Mouse (Mus musculus): ENCODE measurements around the gene Clba1.

DNA sequence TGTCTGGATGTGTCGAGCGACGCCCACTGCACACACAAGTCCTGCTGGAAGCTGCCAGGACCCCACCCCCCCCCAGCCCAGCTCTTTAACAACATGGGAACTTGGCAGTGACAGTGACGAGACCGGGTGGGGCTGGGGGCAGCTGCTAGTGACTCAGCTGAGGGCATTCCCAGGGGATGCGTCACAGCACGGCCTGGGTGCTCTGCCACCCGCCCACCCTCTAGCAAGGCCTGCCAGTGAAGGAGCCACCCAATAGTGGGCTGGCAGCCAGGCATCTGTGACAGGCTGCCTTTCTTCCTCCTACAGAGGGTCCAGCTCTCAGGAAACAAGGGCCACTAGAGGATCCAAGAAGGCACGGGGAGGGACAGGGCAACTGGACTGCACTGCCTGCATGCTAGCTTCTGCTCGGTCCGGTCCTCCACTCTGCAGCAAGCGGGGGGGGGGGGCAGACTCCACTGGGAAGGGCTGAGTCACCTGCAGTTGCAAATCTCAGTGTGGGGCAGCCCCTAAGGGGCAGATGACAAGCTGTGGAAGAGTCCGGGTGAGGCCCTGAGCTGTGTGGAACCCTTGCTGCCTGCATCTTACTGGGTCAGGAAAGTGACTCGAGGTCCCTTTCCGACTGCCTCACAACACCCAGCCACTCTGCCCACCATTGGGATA lies 10.9 kb upstream of the Clba1 start:
- no peak for TF ChIP-seq POLR2A (IDR thresholded peaks at IDR 0.05; ENCODE audit: insufficient read depth, low read depth, low read length)
- TF ChIP-seq CTCF (IDR thresholded peaks at IDR 0.05; ENCODE audit: insufficient read depth, low read depth, low read length), result no peak

Measured in olfactory bulb, adult 2 months (tissue).